Mouse (Mus musculus) cerebellum, adult 9-10 months (tissue): ENCODE data around the gene Soat1.
A peak's percentile ranks its signal among the peaks of the same experiment; 100 is the strongest.
"Not testable (repeated sequence)": the region's sequence is repeated elsewhere in the genome, so short reads cannot be mapped to it uniquely, and the experiment has no call there.

Experiments used
- DNase-seq: peaks from one replicate; pipeline ENCODE4 v3.0.0; 2022

Gene Soat1

DNA sequence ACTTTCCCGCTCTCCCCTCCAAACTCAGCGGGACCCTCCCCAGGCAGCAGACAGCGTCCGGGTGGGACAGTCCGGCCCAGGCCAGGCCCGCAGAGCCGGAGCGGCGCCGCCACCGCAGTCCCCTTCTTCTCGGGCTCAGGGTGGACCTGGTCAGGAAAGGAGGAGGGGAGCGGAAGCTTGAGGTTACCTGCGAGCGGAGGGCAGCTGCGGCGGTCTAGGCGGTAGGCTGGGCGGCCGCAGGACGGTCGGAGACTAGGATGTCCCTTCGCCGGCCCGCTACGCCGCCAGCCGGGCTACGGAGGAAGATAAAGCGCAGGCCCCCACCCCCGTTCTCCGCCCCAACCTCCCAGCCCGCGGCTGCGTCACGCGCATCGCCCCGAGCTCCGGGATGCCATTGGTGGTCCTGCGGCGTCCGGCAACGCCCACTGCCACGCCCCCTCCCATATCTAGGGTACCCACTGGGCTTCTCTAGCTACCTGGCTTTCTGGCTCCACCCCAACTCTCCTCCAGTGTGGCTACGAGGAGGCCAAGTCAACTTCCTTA is at the start of gene Soat1:
TSS of gene Soat1 (minus strand) at position 371 of the 543 bp plus-strand sequence.
- peak; percentile 82 for DNase-seq

DNA sequence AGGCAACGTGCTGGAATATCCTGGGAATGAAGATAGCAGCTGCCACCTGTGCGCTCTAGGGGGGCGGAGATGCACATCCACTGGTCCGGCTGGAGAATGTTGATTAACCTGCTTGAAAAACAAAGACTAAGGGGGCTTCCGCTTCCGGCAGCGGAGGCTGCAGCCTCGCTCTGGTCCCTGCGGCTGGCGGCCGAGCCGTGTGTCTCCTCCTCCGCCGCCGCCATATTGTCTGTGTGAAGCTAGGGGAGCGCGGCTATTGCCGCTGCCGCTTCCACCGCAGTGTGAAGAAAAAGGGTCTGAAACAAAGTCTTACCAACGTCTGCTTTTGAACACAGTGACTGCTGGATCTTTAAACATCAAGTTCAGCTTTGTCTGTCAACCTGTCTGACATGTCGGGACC is 49.7 kb upstream of the Soat1 start, which contains the start of gene Gm10031:
TSS of gene Gm10031 (plus strand) at position 171 of the 400 bp plus-strand sequence.
- not testable (repeated sequence) for DNase-seq

DNA sequence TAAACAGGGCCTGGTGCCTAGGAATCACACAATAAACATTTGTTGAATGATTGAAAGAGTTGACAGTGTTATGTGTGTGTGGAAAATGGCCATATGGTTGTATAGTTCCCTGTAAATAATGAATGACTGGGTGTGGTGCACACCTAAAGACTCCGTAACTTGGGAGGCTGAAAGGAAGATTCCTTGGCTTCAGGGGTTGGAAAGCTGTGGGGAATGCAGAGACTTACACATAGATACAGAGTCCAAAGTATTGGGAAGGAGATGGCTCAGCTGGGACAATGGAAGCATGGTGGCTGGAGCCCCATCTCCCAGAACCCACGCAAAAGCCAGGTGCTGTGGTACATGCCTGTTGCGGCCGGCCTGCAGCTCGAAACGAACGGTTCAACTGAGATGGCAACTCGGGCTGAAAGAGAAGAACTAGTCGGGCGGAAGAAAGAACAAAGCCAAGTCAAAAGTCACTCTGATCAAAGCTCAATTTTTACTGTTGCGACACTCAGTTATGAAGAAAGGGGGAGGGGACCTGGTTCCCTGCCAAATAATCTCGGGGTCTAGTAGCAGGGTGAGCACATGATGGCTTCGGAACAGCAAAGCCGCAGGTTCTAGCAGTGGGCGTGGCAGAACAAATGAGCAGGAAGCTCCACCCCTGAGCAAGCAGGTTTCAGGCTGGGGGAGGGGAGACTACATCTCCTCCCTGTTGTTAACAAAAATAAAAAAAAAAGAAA is 47.8 kb upstream of the Soat1 start:
- no peak for DNase-seq

DNA sequence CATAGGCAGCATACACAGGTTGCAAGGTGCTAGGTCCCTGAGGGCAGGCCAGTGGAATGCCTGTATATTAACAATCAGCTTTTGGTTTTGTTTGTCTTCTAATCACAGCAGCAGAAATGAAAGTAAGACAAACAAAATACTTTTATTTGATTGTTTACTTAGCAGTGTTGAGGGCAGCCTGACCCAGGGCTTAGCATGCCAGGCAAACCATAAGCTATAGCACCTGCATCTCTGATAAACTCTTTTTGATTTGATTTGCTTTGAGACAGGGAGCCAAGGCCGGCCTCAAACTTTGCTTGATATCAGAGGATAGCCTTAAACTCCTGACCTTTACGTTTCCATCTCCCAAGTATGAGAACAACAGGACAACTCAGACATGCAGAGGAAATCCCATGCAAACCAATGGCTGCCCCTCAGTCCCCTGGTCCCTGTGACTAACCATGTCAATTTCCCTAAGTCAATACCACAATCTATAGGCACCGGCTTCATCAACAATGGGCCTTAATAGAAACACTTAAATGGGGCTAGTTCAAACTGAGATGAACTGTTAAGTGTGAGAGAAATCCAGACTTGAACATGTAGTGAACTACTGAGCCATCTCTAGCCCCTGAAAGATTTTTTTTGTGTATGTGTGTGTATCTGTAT is 46.1 kb upstream of the Soat1 start:
- DNase-seq = no peak

DNA sequence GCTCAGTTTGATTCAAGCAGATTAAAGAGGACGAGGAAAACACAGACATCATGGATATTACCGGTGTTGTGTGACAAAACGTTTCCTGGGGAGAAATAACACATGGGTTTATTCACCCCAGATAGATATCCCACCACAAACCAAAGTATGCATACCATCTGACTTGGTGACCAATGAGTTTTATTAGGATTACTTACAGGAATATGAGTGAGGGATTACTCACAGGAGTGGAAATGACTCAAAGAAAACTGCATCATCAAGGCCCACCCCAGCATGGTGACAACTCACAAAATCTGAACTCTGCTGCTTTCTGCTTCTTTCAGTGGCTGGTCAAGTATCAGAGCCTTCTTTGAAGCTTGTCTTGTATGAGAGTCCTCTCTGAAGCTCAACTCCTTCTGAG is 33.6 kb upstream of the Soat1 start:
- DNase-seq = no peak

DNA sequence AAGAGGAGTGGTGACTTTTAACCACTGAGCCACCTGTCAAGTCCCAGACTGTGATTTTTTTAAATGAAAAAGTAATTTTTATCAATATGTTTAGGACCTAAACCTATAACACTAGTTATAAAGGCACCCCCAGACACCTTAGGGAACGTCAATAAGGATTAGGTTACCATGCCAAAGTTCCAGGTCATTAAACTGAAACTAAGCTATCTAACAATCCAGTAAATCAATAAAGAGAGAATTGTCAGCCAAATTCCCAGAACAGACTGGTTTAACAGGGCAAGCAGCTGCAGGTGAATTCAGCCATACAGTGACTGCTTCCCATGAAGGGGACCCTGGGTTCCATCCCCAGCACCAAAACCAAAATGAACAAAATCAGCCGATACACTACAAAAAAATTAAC is 31.8 kb upstream of the Soat1 start:
- DNase-seq = no peak

DNA sequence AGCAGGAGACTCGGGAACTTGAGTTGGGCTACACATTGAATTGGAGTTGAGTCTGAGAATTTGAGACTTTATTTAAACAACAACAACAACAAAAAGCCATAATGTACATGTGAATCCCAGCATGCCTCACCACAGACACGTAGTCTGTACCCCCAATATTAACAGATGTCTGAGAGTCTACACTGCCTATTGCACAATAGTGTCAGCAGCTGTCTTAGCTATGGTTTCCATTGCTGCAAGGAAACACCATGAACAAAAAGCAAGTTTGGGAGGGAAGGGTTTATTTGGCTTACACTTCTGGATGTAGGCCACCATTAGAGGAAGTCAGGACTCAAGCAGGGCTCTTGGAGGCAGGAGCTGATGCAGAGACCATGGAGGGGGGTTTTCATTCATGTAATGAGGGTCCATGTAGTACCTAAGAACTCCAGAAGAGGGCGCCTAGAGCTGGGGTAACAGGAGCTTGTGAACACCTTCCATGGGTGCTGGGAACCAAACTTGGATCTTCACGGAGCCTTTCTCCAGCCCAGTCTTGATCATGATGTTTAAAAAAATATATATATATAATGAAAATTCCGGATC is 30.9 kb upstream of the Soat1 start:
- no peak for DNase-seq

DNA sequence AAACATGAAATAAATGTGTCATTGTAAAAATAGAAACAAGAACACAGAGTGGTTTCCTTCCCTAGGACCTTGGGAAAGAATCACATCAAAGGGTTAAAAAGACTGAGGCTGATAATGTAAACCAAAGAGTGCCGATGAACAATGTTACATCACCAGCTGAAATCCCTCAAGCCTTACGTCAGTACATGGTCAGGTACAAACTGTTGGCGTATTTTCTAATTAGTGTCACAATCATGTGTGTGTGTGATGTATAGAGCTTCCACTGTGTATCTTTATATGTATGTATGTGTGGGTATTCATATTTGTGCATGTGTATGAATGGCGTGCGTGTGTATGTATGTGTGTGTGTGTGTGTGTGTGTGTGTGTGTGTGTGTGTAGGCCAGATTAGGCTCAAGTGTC is 22.8 kb upstream of the Soat1 start:
- no peak for DNase-seq

DNA sequence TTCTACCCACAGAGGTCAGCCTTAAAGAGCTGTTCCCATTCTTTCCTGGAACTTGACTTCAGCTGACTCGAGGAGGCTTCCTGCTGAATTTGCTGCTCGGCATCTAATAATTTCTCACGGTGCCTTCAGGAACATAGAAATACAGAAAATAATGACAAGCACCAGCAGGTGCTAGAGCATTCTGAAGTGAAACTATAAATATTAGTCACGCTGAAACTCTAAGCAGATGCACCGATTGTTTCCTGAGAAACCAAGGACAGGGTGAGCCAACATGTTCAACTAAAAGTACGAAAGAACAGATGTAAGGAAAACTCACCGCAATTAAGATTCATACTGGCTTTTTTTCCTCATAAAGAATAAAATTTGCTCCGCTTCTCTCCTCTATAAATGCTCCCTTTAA is 20.9 kb upstream of the Soat1 start:
- DNase-seq = no peak

DNA sequence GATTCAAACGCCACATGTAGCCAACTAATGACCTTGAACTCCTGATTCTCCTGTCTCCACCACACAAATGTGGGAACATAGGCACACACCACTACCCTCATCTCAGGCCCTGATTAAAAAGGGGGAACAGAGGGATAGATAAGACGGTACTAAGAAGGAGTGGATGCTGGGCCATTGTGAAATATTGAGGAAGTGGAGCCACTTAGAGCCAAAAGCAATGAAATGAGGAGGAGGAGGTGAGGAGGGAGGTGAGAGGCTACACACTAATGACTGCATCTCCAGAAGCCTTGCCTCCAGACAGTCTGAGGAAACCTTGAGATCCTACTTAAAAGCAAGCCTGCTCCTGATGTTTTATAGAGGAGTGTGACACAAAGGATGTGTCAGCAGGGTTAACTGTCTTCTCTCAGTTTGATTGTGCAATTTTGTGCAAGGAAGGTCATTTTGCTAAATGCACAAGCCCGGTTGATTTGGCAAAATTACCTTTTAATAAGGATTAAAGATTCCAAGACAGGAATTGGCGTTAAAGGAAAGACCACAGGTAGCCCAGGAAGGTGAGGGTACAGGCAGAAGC is 17.2 kb upstream of the Soat1 start:
- no peak for DNase-seq

DNA sequence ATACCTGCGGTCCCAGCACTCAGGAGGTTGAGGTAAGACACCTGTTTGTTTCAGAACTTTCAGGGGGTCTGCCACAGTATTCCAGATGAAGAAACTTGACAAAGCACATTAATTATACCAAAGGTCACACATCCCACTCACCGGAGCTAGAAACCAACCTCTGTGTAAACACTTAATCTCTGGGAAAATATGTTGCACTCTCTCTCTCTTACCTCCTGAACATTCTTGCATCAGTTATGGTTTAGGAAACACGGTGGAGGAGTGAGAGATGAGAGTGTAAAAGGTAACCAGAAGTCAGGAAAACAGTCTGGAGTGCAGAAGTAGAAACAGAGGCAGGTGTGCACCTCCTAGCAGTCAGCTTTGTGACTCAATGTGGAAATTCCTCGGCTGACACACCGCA is 13.9 kb upstream of the Soat1 start:
- DNase-seq = no peak

DNA sequence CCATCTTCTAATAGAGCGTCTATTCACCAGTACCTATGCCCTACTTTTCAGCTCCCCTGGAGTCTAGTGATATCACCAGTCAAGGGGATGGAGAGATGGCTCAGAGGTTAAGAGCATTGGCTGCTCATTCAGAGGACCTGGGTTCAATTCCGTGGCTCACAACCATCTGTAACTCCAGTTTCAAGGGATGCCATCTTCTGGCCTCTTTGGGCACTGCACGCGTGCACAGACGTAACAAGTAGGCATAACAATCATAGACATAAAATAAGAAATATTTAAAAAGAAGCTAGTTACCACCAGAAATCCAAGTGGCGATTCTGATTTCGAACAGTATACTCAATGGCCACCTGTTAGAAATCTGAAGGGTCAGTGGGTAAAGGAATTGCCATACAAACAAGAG is 13.4 kb upstream of the Soat1 start:
- DNase-seq = no peak

DNA sequence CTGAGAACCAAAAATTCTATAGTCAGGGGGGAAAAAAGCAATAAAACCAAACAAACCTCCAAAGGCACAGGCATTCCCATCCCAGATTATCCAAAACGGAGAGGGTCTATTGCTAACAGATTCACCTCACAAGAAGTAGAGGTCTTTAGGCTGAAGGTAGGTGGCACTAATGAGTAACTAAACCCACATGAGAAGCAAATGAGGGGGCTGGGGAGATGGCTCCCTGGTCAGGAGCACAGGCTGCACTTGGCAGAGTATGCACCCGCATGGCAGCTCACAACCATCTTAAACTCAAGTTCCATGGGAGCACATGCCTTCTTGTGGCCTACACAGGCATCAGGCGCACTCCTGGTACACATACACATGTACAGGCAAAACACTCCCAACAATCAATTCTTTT is 7.7 kb upstream of the Soat1 start:
- no peak for DNase-seq

DNA sequence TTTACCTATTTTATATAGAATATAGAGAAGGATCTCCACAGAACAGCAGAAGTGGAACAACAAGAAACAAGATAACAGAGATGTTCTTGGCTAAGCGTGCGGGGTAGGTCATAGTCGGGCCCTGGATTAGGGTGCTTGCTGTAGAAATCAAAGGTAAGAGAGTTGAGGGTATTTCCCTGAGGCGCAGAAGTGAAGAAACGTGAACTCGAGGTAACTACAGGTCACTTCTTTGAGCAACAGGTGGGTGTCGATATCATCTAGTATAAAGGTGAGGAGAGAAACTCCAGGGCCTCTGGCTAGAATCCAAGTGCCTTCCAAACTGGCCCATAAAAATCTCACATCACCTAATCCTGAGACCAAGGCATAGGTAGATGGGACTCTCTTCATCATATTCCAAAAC is 2.4 kb upstream of the Soat1 start:
- DNase-seq = no peak

DNA sequence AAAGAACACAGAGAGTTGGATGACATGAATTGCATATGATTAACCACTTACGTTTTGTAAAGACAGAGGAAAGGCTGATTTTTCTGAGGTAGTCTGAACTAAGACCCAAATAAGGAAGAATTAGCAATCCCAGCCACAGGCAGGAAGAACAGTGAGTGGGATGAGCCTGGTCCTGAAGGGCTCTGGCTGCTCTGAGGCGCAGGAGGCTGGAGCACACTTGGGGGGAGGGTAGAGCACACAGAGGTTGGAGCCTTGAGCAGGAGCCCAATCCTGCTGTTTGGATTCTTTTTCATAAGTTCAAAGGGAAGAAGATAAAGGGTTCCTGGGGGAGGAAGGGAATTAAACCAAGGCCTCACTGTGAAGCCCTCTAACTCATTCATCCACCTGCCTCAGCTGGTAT is 1.9 kb upstream of the Soat1 start:
- no peak for DNase-seq

DNA sequence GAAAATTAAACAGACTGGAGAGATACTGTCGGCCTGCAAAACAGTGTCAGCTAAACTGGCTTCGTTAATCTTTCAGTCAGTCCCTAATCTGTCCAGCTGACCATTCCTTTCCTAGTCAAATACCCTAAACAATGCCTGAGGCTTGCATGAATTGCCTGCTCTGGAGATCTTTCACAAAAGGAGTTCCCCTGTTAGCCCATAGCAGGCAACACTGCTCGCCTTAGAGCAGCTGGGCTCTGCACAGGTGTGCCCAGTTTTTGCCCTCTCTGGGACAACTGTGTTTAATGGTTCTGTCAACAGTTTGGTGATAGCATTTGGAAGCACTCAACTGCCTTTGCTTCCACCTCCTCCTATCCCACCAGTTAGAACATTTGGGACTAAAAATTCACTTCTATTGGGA is 723 bp upstream of the Soat1 start:
- DNase-seq = no peak

DNA sequence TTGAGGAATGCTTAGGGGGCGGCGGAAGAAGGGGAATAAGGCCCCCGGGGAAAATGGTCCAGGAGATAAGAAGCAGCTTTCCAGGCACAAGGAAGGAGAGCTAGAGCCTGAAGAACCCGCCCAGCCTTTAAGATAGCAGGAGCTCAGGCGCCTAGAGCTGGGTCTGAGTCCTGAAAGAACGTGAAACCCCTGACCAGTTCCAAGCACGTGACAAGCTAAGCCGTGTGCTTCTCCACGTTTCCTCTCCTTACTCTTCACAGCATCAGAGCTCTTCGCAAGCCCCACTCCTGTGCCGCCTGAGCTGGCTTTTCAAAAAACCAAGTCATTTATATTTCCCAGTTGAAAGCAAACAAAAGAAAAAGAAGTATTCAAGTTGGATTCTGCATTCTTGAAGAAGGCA is 1.1 kb downstream of the Soat1 start:
- DNase-seq = no peak

DNA sequence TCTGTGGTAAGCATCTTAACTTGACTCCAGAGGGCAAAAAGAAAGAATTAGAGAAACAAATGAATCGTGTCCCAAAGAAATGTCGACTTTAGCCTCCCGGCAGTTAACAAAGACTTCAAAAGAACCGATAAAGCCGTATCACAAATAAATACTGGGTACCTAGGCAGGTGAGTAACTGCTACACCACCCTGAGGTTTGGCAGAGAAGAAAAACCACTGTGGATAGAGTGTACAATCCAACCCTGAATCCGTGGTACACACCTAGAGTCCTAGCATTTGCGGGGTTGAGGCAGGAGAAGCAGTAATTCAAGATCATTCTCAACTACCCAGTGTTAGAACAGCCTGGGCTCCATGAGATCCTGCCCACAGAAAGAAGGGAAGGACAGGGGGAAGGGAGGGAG is 2.2 kb downstream of the Soat1 start:
- DNase-seq = no peak

DNA sequence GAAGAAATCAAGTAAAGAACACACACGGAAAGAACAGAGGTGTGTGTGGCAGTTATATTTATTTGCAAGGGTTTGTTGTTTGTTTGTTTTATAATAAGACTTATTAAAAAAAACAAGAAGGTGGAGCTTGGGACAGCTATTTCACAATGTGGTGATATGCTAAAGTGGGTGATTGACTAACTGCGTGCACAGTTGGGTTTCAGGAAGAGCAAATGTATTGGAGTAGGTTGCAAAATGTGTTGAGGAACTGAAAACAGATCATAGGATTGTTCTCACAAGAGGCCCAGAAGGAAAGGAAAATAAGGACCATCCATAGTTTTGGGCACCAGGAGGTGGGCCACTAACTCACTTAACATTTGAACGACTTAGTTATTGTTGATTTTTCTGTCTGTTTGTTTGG is 3.1 kb downstream of the Soat1 start:
- DNase-seq = no peak

DNA sequence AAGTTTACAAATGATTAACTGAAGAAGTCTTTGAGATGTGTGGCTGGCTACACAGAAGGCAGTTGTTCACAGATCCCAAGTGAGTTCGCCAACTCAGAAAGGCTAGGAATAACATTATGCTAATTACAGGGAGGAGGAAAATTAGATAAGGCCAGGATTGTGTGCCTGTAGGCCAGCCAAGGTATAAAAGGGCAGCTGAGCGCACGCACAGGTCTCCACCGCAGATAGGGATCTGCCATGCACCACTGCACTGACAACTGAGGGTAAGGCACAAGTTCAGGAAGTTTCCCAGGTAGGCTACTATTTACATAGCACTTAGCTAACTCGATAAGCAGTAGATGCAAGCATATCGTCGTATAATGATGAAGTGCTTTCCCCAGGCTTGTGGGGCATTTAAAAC is 3.6 kb downstream of the Soat1 start:
- no peak for DNase-seq

DNA sequence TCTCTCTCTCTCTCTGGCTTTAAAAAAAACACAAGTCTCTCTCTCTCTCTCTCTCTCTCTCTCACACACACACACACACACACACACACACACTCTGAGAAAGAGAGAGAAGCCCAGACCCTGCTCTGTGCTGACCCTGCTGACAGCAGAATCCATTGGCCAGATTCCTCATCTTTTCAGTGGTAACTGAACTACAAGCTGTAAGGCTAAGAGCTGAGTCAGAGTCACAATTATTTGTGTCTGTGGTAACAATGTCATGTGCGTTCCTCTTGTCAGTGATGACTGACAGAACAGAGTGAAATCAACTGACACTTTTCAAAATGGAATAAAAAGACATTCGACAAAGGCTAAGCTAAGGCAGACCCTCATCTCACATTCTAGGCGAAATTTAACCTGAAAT is 5.6 kb downstream of the Soat1 start:
- no peak for DNase-seq

DNA sequence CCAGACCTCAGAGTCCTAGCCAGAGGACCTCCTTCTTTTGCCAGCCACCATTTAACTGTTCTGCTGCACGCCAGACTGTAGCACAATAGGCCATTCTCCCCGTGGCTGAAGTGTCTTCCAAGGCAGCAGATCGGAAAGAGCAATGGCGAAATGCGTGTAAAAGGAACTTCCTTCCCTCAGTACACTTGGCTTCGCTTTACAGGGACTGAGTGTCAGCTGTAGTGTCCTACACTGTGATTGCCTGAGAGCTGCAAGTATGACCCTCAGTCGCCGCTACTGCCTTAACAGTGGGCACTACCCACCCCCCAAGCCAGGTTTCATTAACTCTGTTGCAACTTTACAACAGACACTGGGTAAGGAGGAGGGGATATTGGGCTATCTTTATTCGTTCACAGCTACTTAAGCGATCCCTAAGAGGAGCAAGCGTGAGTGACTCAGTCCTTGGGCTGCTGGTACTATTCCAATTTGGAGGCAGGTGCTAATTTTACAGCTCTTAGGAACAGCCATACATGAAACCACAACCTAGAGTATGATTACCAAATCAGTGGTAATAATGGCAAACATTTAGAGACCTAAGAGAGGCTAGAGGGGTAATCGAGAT is 6.4 kb downstream of the Soat1 start:
- DNase-seq = no peak

DNA sequence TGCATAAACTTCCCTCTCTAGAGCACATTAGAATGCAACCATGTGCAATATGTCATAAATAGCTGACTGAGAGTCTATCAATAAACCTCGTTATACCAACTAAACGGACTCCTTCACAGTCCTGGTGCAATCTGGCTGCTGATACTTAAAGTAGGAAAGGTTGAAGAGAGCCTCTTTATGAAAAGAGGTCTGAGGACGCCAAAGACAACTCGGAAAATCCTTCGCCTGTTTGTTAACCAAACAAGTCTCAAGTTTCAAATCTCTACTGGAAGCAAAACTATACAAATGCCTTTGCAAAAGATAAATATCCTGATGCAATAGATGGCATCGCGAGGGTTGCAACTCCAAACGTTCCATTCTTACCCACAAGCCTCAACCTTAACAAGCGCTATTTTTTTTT is 9.2 kb downstream of the Soat1 start:
- no peak for DNase-seq
